Mouse (Mus musculus) gastrocnemius, postnatal 10 days (tissue): ENCODE measurements around the gene Dxo. TPM values are rescaled to one million over a fixed set of nuclear protein-coding genes. Genes with fewer than 3 reads are reported as not detected.
"Not testable (repeated sequence)": the region's sequence is repeated elsewhere in the genome, so short reads cannot be mapped to it uniquely, and the experiment has no call there.

Experiments
- DNase-seq: peaks from one replicate; pipeline ENCODE4 v3.0.0; 2021; ENCODE audit warnings: mixed read lengths
- total RNA-seq, 2 experiments: library from RNA; stranded (reverse); gene quantifications; 2 replicates each; pipeline ENCODE4 v1.2.3; 2021

The Dxo gene
- total RNA-seq, 2 experiments from 2014 or later = 12.3 to 15.3 TPM

DNA sequence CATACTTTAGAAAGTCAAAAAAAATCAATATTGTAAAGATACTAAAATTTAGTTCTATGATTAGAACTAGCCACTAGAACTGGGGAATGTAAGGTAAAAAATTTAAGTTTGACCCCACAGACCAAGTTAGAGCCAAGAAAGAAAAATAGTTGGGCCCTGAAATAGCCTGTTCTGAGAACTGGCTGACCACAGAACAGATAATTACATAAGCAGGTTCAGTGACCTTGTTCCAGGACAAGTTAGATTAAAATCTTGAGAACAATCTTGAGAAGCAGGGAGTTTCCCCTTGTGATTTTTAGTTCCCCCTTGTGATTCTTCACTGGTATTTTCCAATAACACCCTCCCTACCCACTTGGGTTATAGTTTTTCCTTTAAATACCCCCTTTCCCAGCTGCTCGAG is 6.0 kb upstream of the Dxo start:
- DNase-seq = not testable (repeated sequence)

DNA sequence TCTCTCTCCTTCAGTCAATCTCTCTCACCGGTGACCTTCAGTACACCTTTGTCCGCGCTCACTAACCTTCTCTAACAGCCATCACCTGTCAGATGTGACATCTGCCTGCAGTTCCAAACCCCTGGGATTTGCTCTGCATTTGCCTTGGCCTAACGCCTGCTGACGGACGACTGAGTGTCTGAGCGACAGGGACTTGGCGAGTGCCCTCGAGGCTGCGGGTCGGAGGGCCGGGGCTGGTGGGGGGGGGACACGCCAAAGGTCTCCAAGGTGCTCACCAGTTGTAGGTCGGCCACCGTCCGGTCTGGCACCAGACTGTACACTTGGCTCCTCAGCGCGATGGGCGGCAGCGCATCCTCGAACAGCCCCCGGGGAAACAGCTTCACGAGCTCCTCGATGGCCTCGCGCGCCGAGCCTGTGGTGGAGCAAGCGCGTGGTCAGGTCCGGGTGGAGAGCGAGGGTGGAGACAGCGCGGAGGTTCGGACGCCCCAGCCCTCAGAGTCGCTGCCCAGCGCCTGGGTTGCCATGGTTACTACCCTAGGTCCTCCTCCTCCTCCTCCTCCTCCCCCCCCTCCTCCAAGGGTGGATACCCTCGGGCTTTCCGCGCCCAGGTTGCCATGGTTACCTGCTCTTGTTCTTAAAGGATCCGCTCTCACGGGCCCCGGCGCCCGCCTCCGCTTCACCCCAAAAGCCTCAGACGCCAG is 514 bp upstream of the Dxo start:
- no peak for DNase-seq

DNA sequence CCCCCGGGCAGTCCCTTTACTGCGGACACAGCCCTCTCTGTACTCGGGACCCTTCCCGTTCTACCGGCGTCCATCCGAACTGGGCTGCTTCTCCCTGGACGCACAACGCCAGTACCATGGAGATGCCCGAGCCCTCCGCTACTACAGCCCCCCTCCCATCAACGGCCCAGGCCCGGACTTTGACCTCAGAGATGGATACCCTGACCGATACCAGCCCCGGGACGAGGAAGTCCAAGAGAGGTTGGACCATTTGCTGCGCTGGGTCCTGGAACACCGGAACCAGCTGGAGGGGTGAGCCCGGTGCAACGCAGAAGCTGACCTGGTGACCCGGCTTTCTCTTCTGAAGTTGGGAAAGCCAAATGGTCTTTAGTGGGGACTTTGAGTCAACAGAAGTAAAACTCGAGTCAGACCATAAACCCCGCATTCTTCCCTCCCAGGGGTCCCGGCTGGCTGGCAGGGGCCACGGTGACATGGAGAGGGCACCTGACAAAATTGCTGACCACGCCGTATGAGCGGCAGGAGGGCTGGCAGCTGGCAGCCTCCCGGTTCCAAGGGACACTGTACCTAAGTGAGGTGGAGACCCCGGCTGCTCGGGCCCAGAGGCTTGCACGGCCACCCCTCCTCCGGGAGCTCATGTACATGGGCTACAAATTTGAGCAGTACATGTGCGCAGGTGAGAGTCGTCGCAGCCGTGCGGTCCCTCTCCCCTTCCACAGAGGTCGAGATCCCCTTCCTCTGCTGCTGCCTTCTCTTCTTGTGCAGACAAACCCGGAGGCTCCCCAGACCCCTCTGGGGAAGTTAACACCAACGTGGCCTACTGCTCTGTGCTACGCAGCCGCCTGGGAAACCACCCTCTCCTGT is 875 bp downstream of the Dxo start:
- peak; percentile 19 for DNase-seq

DNA sequence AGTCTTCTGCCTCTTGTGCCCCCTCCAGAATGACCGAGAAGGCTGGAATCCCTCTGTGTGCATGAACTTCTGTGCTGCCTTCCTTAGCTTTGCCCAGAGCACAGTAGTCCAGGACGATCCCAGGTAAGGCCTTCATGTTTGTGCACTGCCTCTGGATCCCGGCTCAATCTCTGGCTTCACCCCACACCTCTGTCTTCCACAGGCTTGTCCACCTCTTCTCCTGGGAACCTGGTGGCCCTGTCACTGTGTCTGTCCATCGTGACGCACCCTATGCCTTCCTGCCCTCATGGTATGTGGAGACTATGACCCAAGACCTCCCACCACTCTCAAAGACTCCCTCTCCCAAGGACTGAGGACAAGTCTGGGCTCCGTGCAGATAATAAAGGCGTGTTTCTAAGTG is 2.0 kb downstream of the Dxo start:
- no peak for DNase-seq

DNA sequence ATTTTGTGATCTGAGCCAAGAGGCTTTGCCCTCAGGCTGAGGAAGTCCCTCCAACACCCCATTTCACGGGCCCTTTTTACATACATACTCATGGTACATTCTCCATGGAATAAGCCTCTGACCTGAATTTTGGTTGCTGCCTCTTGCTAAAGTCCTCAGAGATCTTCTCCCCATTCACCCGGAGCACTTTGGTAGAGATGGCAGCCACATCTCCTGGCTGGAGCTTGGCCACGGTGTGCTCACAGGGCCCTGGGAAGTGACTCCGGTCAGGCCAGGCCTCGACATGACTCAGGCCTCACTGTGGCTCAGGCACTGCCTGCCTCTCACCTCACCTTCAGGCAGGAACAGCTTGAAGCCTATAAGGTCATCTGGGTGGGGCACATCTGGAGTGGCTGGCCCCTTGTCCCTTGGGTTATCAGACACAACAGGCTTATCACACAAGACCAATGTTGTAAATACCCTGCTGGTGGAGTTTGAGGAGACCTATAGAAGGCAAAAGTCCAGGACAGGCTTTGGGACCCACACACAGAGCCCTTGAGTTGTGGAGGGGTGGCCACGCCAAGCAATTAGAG is 4.0 kb downstream of the Dxo start:
- DNase-seq = no peak

DNA sequence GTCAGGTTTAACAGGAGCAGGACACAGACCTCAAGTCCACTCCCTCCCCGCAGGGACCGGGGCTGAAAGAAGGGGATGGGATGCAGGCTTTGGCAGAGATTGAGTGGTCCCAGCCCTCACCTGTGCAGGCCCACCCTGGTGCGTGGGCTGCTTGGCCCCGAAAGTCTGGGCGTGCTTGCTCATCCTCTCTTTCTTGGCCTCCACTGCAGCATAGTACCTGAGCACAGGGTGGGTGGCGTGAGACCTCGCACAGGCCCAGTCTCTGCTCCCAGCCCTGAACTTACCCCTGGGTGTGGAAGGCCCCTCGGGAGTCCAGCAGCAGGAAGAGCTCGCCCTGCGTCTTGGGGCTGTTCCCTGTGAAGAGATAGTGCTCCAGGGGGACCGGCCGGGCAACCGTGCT is 8.1 kb downstream of the Dxo start:
- DNase-seq = no peak

DNA sequence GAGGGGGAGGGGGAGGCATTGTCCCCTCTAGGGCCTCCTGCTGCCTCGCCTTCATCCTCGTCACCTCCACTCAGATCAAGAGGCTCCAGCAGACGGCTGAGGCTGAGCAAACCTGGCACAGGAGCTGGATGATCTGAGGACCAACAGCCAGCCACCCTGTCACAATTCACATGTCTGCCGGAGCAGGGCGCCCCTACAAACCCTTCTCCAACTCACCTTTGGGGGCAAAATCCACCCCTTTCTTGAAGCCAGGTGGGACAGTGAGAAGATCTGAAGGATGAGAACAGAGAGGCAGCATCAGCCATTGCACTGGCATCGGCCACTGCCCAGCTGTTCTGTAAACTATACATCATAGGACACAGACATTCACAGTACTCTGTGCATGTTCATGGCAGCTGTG is 10.4 kb downstream of the Dxo start:
- DNase-seq = no peak

DNA sequence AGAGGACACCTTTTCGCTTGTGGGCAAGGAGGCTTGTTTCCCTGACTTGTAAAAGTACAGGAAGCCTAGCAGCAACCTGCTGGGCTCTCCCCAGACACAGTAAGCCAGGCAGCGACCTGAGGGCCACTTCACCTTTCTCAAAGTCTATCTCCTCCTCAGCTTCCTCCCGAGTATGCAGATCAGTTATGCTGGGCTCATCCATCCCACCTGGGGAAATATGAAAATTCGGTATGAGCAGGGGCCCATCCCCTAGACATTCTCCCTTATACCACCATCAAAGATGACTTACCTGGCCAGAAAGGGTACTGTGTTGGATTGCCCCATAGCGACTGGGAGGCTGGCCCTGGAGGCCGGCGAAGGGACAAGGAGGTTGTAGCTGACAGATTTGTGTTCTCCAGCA is 10.8 kb downstream of the Dxo start:
- DNase-seq = no peak

DNA sequence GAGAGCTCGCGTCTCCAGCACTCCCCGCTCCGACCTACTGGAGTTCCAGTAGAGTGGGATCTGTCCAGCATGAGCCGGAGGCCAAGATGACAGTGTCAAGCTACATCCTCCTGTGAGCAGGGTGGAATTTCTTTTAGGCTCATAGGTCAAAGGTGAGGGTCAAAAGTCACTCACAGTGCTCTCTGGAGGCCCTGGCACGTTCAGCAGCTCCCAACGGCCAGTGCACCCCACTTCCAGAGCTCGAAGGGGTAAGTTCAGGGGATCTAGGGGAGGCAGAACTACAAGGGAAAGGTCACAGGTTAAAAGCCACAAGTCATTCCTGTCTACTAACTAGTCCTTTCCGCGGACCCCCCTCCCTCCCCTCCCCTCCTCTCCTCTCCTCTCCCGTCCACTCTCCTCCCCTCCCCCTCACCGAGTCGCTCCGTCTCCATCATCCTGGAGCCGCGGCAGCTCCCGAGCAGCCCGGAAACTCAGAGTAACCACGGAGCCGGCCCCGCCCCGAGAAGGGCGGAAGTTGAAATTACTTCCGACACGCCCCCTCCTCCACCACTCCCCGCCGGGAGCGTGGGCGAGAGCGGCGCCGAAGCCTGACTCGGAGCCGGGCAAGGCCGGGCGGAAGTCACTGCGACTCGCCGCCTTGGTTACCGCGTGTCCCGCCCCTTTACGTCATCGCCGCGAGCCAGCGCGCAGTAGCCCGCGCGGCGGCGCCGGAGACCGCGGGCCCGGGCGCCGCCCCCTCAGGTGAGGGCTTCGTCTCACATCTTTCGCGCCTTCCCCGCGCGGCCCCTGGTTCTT is 13.1 kb downstream of the Dxo start, which contains the start of the genes Skiv2l and Nelfe:
Gene Skiv2l, minus strand, starts transcription at position 489 of the 795 bp plus-strand sequence.
Gene Nelfe, plus strand, starts transcription at position 670 of the 795 bp plus-strand sequence.
- DNase-seq = peak; percentile 98

DNA sequence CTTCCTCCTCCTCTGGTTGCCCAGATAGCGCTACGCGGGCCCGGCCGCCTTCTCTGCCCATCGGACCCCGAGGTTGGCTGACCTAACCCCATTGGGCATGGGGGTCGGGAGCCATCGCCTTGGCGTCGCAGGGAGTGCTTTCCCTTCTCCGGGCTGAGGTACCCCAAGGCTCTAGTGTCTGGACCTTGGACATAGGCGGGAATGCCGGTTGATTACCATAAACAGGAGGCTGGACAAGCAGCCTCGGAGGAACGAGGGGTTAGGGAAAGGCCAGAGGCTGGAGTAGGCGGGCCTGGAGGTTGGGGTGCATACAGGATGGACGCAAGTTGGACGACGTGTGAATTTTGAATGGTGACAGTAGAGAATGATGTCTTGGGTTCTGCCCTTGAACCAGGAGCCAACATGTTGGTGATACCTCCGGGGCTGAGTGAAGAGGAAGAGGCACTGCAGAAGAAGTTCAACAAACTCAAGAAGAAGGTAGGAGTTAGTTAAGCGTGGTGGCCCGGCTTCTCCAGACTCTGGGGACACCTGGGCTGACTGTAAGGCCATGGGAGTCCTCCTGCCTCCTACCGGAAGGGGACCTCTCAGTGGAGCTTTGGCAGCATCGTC is 13.8 kb downstream of the Dxo start:
- DNase-seq = no peak

DNA sequence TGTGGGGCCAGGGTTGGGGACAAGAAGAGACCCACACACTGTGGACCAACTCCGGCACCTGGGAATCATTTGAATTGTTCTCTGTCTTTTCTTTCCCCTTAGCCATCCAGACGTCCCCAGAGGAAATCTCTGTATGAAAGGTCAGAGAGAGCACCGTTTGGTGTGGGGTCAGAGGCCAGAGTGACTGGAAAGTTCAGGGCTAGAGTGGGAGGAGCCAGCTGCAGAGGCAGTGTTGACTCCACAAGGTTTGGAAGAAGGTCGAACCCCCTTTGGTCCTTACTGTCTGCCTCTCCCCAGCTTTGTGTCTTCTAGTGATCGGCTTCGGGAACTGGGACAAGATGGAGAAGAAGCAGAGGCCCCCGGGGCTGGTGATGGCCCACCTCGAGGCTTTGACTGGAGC is 16.7 kb downstream of the Dxo start:
- DNase-seq = no peak

DNA sequence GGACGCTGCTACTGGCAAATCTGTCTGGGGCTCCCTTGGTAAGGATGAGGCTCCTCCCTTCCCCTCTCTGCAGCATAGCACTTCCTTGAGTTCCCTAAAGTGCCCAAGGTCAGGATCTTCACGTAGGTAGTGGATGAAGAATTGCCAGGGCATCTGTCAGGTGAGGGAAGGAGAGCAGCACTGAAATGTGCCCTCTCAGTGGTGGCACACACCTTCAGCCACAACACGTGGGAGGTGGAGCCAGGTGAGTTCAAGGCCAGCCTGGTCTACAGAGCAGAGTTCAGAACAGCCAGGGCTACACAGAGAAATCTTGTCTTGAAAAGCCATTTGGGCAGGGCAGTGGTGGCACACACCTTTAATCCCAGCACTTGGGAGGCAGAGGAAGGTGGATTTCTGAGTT is 17.9 kb downstream of the Dxo start:
- no peak for DNase-seq

DNA sequence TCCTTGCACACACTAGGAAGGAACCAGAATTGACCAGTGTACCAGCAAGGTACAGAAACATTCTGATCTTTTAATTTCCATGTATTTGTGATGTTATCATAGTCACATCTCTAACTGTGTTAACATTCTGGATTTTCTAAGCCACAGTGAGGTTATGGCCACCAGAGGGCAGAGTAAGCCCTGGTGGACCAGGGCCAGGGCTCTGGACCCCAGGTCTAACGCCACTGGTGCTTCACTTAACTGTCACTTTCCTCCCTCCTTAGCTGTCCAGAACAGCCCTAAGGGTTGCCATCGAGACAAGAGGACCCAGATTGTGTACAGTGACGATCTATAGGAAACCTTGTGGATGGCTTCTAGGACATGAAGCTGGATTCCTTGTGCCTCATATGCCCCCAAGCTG is 19.0 kb downstream of the Dxo start:
- peak; percentile 67 for DNase-seq

DNA sequence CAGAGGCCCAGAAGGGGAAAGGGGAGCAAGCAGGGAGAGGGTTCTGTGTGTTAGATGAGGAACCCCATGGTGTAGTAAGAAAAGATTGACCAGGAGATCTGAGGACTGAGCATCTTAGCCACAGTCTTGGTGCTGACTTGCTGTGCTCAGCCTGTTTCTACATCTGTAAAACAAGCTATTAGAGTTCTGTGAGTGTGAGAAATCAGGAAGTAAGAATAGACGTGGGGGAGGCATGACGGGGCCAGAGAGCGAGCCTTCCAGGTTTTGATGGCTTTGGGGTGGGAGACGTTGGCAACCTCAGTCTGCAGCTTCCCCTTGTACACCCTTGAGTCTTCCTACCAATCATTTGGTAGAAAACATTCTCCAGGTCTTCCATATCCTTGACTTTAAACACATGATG is 21.9 kb downstream of the Dxo start:
- DNase-seq = no peak

DNA sequence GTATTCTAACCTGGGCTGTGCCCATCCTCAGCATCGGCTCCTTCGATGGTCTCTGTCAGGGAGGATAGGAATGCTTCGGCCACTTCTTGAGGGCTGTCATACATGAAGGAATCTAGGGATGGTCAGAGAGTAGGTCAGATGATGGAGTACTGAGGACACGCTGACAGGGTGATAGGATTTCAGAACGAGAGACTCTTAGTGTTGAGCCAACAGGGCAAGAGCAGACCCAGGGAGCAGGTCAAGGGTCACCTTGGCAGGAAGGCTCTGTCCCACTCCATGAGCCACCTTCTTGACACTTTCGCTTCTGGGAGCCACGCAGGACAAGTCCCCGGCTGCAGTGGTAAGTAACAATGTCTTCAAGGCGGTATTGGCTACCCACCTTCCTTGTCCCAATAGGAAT is 23.7 kb downstream of the Dxo start:
- DNase-seq = no peak

DNA sequence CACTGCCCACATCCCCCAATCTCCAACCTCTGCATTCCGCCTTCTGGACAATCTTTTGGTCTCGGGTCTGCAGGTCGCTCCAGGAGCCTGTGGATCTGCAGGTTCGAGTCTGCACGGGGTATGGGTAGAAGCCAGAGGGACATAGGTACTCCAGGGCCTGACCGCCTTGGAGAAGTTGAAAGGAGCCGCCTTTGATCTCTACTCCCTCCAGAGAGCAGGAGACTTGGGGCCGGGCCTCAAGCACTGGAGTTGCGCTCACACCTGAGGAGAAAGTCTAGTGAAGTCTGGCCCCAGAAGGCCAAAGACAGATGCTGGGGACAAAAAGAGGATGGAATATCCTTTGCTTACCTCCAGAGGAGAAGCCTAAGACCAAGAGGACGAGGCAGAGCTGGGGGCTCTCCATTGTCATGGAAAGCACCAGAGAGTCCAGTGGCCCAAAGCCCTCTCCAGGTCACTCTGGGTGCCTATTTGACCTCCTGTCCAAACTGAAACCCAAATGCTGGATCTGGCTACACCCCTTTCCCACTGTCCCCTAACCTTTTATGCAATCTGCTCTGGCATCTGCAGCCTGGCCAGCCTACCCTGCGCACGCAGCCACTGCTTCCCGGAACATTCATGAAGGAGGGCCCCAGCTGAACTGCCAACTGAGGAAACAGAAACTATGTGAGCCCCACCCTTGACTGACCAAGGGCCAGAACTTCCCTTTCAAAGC is 25.0 kb downstream of the Dxo start:
- DNase-seq = no peak

DNA sequence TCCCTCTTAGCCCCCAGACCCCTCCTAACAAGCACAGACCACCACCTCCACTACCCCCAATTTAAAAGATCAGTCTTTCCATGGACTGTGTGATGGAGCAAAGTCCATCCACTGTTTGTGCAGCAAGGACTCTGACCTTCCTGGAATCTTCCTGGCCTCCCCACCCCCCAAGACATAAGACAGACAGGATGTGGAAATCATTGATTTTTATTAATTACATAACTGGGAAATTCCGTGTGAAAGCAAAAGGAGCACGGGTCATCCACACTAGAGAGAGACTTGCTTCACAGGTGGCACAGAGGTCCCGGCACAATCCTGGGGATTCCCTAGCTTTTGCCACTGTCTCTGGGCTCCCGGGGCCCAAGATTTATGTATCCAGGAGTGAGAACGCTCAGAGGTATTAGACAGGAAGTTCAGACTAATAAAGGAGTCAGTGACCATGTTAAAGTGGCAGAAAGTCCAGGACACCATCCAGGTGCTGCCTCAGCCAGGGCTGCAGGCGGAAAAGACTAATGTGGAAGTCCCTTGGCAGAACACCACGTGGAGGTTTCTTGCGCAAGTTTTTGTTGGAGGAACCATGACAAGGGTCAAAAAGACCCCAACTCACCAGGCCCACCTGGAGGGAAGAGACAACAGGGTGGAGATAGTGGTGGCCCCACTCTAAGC is 25.7 kb downstream of the Dxo start, which contains the start of gene Cfb:
Gene Cfb, minus strand, starts transcription at position 103 of the 666 bp plus-strand sequence.
- no peak for DNase-seq

DNA sequence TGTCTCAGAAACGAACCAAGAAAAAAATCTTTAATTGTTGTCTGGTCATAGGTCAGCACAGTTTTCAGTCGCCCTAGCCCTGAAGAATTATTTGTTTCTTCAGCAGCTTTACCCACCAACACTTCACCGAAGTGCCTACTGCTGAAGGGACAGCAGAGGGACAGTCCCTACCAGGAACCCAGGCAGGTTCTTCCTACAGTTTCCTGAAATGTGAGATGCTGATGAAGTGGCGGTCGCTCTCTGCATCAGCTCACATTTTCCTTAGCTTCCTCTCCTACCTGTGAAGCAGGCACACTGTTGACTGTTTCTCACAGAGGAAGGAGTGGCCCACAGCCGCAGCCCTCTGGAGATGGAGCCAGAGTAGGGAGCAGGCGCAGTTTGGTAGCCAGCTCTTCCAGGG is 29.2 kb downstream of the Dxo start:
- DNase-seq = no peak

DNA sequence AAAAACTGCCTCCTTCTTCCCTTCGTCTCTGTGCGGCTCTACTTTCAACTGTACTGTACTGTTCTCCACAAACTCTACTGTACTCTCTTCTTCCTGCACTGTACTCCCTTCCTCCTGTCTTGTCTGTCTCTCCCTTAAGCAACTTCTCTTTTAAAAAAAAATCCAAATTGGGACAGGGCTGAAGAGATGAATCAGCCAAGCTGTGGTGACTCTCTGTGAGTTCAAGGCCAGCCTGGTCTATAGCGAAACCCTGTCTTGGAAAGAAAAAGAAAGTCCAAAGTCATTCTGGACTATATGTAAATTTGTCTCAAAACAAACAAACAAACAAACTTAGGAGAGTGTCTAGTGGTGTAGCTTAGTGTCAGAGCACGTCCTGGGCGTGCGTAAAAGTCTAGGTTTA is 37.5 kb downstream of the Dxo start:
- DNase-seq = no peak

DNA sequence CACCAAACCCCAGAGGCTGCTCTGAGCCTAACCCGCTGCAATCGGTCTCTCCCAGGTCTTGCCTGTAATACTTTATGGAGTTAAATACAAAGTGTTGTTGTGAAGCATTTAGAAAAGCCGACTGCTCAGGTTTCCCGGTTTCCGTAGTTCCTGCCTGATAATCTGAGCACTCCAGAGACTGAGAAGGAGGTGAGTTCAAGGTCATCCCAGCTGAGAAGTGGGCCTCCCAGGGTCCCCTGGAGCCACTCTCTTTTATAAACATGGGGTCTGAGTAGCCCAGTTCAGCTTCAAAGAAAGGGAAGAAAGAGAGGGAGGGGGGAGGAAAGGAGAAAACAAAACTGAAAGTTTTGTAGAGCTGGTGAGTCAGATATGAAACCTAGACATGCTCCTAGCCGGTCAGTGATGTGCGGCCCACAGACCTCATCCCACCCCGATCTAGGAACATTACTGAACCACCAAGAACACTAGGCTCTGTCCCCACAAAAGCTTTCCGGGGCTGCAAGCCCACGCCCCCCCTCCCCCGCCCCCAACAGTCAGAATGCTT is 42.6 kb downstream of the Dxo start, which contains the start of gene Zbtb12:
Gene Zbtb12, plus strand, starts transcription at position 148 of the 544 bp plus-strand sequence.
- no peak for DNase-seq
